Mouse (Mus musculus) liver, embryonic 12.5 days (tissue): Measurements from ENCODE around the gene Sppl3. TPM values are rescaled to one million over a fixed set of nuclear protein-coding genes. Genes with fewer than 3 reads are reported as not detected.

Experiments used
- ATAC-seq: fragments of 200-750 bp; cut with Nextera tagmentation; 2 replicates; pipeline ENCODE4 v1.8.0; 2017; ENCODE audit warnings: moderate number of reproducible peaks, mild to moderate bottlenecking, moderate library complexity
- H3K27ac ChIP-seq: fragments of 300-500 bp; sonication (generic); 2 replicates; pipeline ENCODE4 v1.5.1; 2016; ENCODE audit warnings: mild to moderate bottlenecking
- H3K27me3 ChIP-seq: fragments of 300-500 bp; sonication (generic); replicated peaks from 2 replicates; pipeline ENCODE4 v1.6.1; 2016; ENCODE audit warnings: mild to moderate bottlenecking, moderate library complexity
- H3K36me3 ChIP-seq: fragments of 300-500 bp; sonication (generic); 2 replicates; pipeline ENCODE4 v1.6.1; 2016; ENCODE audit warnings: mild to moderate bottlenecking, moderate library complexity
- H3K4me1 ChIP-seq: fragments of 300-500 bp; sonication (generic); 2 replicates; pipeline ENCODE4 v1.6.1; 2016
- H3K4me2 ChIP-seq: fragments of 300-500 bp; sonication (generic); 2 replicates; pipeline ENCODE4 v1.6.1; 2016; ENCODE audit warnings: mild to moderate bottlenecking, moderate library complexity
- H3K4me3 ChIP-seq: fragments of 300-500 bp; sonication (generic); 2 replicates; pipeline ENCODE4 v1.5.1; 2016; ENCODE audit warnings: mild to moderate bottlenecking, moderate library complexity
- H3K9ac ChIP-seq: fragments of 300-500 bp; sonication (generic); 2 replicates; pipeline ENCODE4 v1.6.1; 2016; ENCODE audit warnings: mild to moderate bottlenecking, moderate library complexity
- H3K9me3 ChIP-seq: fragments of 300-500 bp; sonication (generic); replicated peaks from 2 replicates; pipeline ENCODE4 v1.6.1; 2016; ENCODE audit warnings: mild to moderate bottlenecking, moderate library complexity
- WGBS: fragments of 180-500 bp; shearing (Covaris S2); methylation state at CpG from one replicate; pipeline ENCODE4 v1.1.7; 2016; ENCODE audit not compliant: insufficient replicate concordance; 5-methylcytosine and 5-hydroxymethylcytosine counted together
- polyA plus RNA-seq: library from polyadenylated mRNA; unstranded; fragments of >200 nt; fragmentation: Nextera tagmentation; extraction: Ambion mirVana; gene quantifications from 2 replicates; pipeline ENCODE4 v1.2.1, GENCODE M21; 2016

The Sppl3 gene
- polyA plus RNA-seq, 1 experiment from 2014 or later: 19.3 TPM

GRCm38 (mm10) chr5:115002781-115003180, 8.2 kb upstream of the Sppl3 start:
- H3K36me3 ChIP-seq: no peaks in the 10 kb centered on the region
- WGBS: 46% methylated on average over 6 of the region's 6 CpGs
- no peak overlapping the region for H3K4me3 ChIP-seq
- H3K4me1 ChIP-seq: peaks cover 12% of the 10 kb centered on the region
- no peak overlapping the region for H3K4me2 ChIP-seq
- ATAC-seq: no peak
- H3K27me3 ChIP-seq: peaks cover 33% of the 10 kb centered on the region
- no peaks in the 10 kb centered on the region for H3K9me3 ChIP-seq
- peak overlapping the region; percentile 3; the same call in 1 of the 2 replicates for H3K9ac ChIP-seq
- no peak overlapping the region for H3K27ac ChIP-seq

- Histone ChIP-seq H3K4me1 (peaks cover 17% of the 10 kb centered on the region), H3K27ac (no peak overlapping the region), H3K9ac (no peak overlapping the region), H3K36me3 (no peaks in the 10 kb centered on the region), H3K4me2 (no peak overlapping the region), H3K9me3 (no peaks in the 10 kb centered on the region), H3K4me3 (no peak overlapping the region), H3K27me3 (peaks cover 28% of the 10 kb centered on the region)
- 55% methylated on average over 13 of the region's 13 CpGs for WGBS
- ATAC-seq: no peak
These were observed 7.6 kb upstream of the Sppl3 start for GRCm38 (mm10) chr5:115003224-115003873.

- H3K27me3 ChIP-seq: peaks cover 2% of the 10 kb centered on the region; the same call in 1 of the 2 replicates
- H3K9ac ChIP-seq: 0 out of 2 replicates have a peak overlapping the region, but pooled peaks have one; percentile 19
- no peaks in the 10 kb centered on the region for H3K36me3 ChIP-seq
- ATAC-seq: no peak
- peak overlapping the region; percentile 58 for H3K27ac ChIP-seq
- no peak overlapping the region for H3K4me2 ChIP-seq
- H3K4me1 ChIP-seq: peaks cover 44% of the 10 kb centered on the region
- no peak overlapping the region for H3K4me3 ChIP-seq
- WGBS: 73% methylated on average over 5 of the region's 5 CpGs
- no peaks in the 10 kb centered on the region for H3K9me3 ChIP-seq
These were observed 3.2 kb upstream of the Sppl3 start for GRCm38 (mm10) chr5:115007768-115008167.

GRCm38 (mm10) chr5:115008307-115008706, 2.6 kb upstream of the Sppl3 start:
- Histone ChIP-seq H3K27me3 (no peaks in the 10 kb centered on the region; the same call in 1 of the 2 replicates), H3K9ac (0 out of 2 replicates have a peak overlapping the region, but pooled peaks have one; percentile 19), H3K4me1 (peaks cover 44% of the 10 kb centered on the region), H3K36me3 (no peaks in the 10 kb centered on the region), H3K4me2 (no peak overlapping the region), H3K9me3 (no peaks in the 10 kb centered on the region), H3K27ac (peak overlapping the region; percentile 58), H3K4me3 (no peak overlapping the region)
- no peak for ATAC-seq
- WGBS: 42% methylated on average over 7 of the region's 7 CpGs

DNA sequence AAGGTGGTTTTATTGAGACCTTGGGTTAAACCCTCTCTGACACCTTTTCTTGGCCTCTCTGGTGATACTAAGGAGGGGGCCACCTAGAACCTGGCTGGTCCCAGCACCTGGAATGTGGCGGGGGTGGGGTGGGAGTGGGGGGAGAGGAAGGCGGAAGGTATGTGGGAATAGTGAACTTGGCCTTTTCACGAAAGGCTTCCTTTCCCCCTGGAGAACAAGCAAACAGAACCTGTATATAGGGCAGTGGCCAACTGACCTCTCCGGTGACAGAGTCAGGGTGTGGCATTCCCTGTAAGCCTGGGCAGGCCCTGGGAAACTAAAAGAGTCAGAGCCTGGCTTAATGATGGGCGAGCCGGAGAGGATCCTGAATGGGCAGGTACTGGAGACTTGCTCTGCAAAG, 1.8 kb upstream of the Sppl3 start:
- ATAC-seq: no peak
- WGBS: 79% methylated on average over 6 of the region's 6 CpGs
- Histone ChIP-seq H3K9me3 (no peaks in the 10 kb centered on the region), H3K36me3 (peaks cover 3% of the 10 kb centered on the region; the same call in 1 of the 2 replicates), H3K4me2 (no peak overlapping the region), H3K4me3 (no peak overlapping the region), H3K4me1 (peaks cover 50% of the 10 kb centered on the region), H3K9ac (no peak overlapping the region), H3K27ac (no peak overlapping the region), H3K27me3 (no peaks in the 10 kb centered on the region; the same call in 1 of the 2 replicates)

DNA sequence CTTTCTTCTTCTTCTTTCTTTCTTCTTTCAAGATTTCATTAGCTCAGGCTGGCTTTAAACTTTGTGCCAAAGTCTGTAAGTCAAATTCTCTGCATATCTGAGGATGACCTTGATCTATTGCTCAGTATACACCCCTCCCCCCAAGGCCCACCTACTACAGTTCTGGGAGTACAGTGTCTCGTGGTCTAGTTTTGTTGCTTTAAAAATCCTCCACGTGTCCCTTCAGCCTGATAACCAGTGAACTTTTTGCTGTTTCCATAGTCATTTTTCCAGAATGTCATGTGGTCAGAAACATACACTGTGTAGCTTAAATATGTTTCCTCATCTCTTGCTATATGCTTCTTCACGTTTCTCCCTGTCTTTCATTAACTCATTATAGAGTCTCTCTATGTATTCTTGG, 976 bp upstream of the Sppl3 start:
- ATAC-seq: no peak
- Histone ChIP-seq H3K4me3 (peak overlapping the region; percentile 91), H3K27ac (peak overlapping the region; percentile 83; the same call in 1 of the 2 replicates), H3K9me3 (no peaks in the 10 kb centered on the region), H3K27me3 (no peaks in the 10 kb centered on the region), H3K9ac (peak overlapping the region; percentile 99), H3K4me1 (peaks cover 58% of the 10 kb centered on the region), H3K4me2 (peak overlapping the region; percentile 91), H3K36me3 (peaks cover 3% of the 10 kb centered on the region; the same call in 1 of the 2 replicates)
- WGBS: 30% methylated on average over 3 of the region's 3 CpGs

GRCm38 (mm10) chr5:115011217-115011518, 231 bp downstream of the Sppl3 start:
- Histone ChIP-seq H3K4me1 (peaks cover 70% of the 10 kb centered on the region), H3K27me3 (no peaks in the 10 kb centered on the region), H3K9me3 (no peaks in the 10 kb centered on the region), H3K27ac (peak overlapping the region; percentile 94), H3K36me3 (peaks cover 3% of the 10 kb centered on the region; the same call in 1 of the 2 replicates), H3K4me3 (peak overlapping the region; percentile 91), H3K9ac (peak overlapping the region; percentile 99), H3K4me2 (peak overlapping the region; percentile 87)
- peak; percentile 25; the same call in 1 of the 2 replicates for ATAC-seq
- WGBS: 1% methylated on average over 41 of the region's 57 CpGs

DNA sequence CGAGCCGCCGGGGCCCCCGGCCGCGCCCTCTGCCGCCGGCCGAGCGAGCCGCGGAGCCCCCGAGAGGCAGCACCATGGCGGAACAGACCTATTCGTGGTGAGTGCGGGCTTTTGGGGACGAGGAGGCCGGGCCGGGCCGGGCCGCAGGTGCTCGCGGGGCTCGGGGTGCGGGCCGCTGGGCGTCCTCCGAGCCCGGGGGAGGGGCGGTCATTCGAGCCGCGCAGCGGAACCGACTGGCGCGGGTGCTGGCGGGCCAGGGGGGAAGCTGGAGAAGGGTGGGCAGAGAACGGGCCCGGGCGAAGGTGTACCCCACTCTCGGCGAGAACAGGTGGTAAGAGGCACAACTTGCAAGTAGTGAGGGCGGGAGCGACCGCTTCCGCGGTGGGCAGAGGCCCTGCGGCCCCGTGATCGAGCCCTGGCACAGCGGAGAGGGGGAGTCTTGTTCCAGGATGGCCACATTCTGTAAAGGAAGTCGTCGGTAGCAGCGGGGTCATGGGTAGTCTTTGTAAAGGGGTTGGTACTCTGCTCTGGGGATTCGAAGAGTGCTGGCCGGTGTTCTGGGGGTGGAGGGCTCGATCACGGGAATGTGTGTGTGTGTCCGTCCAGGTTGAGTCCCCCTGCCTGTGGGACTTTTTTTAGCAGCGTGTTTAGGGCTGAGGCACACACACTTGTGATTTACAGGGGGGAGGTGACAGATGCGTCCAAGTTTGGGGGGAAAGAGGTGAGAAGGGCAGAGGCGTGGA, 753 bp downstream of the Sppl3 start:
- ATAC-seq: peak; percentile 22
- no peaks in the 10 kb centered on the region for H3K9me3 ChIP-seq
- peak overlapping the region; percentile 91 for H3K4me3 ChIP-seq
- peak overlapping the region; percentile 99 for H3K9ac ChIP-seq
- WGBS: 2% methylated on average over 63 of the region's 63 CpGs
- no peaks in the 10 kb centered on the region for H3K27me3 ChIP-seq
- H3K36me3 ChIP-seq: peaks cover 3% of the 10 kb centered on the region; the same call in 1 of the 2 replicates
- H3K4me2 ChIP-seq: peak overlapping the region; percentile 87
- H3K4me1 ChIP-seq: peaks cover 73% of the 10 kb centered on the region
- peak overlapping the region; percentile 94 for H3K27ac ChIP-seq

- no peaks in the 10 kb centered on the region for H3K9me3 ChIP-seq
- 63% methylated on average over 3 of the region's 3 CpGs for WGBS
- no peaks in the 10 kb centered on the region for H3K27me3 ChIP-seq
- H3K4me1 ChIP-seq: peaks cover 82% of the 10 kb centered on the region
- peak overlapping the region; percentile 87 for H3K4me2 ChIP-seq
- H3K9ac ChIP-seq: peak overlapping the region; percentile 99; the same call in 1 of the 2 replicates
- peak overlapping the region; percentile 91 for H3K4me3 ChIP-seq
- H3K36me3 ChIP-seq: peaks cover 3% of the 10 kb centered on the region; the same call in 1 of the 2 replicates
- H3K27ac ChIP-seq: peak overlapping the region; percentile 94
- no peak for ATAC-seq
These were observed 2.5 kb downstream of the Sppl3 start for GRCm38 (mm10) chr5:115013436-115013835.

GRCm38 (mm10) chr5:115014570-115014969, 3.6 kb downstream of the Sppl3 start:
- peaks cover 84% of the 10 kb centered on the region for H3K4me1 ChIP-seq
- WGBS: 23% methylated on average over 1 of the region's 1 CpGs
- no peaks in the 10 kb centered on the region for H3K9me3 ChIP-seq
- peak overlapping the region; percentile 50; the same call in 1 of the 2 replicates for H3K9ac ChIP-seq
- H3K36me3 ChIP-seq: peaks cover 5% of the 10 kb centered on the region; the same call in 1 of the 2 replicates
- no peak for ATAC-seq
- peak overlapping the region; percentile 36; the same call in 1 of the 2 replicates for H3K4me2 ChIP-seq
- H3K27me3 ChIP-seq: no peaks in the 10 kb centered on the region
- H3K4me3 ChIP-seq: no peak overlapping the region
- H3K27ac ChIP-seq: peak overlapping the region; percentile 76

DNA sequence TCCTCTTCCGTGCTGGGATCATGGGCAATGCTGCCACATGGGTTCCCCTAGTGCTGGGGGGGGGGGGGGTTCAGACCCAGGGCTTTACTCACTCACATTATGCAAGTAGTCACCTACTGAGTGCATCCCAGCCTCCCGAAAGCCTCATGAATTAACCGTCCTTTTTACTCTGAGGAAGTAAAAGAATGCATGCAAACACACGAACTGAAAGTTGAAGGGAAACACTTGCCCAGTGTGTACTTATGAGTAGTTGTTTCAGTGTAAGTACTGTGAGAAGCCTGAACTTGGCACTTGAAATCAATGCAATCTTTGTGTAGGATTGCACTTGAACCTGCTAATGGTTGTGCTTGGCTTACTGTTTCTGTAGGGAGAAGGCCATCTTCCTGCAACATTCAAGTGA, 4.2 kb downstream of the Sppl3 start:
- no peak for ATAC-seq
- H3K27me3 ChIP-seq: no peaks in the 10 kb centered on the region
- peak overlapping the region; percentile 36 for H3K4me2 ChIP-seq
- H3K27ac ChIP-seq: peak overlapping the region; percentile 20; the same call in 1 of the 2 replicates
- 53% methylated on average over 4 of the region's 4 CpGs for WGBS
- H3K4me3 ChIP-seq: no peak overlapping the region
- H3K36me3 ChIP-seq: peaks cover 6% of the 10 kb centered on the region; the same call in 1 of the 2 replicates
- H3K9ac ChIP-seq: 0 out of 2 replicates have a peak overlapping the region, but pooled peaks have one; percentile 22
- H3K9me3 ChIP-seq: no peaks in the 10 kb centered on the region
- peaks cover 84% of the 10 kb centered on the region for H3K4me1 ChIP-seq

DNA sequence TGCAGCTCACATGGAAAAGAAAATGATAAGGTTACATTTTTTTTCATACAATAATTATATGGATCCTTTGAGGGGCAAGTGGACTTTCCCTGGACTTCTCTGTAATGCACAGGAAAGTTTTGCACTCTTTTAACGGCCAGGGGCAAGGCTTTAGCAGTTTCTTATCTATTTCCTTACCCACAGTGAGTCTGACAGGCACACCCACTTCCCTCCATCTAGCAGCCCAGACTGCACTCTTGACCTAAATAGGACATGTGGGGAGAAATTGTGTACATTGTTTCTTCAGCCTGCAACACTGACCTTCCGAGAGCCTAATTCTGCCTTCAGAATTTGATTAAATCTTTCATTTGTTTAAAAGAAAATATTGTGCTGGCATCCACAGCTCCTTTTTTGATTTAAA, 7.3 kb downstream of the Sppl3 start:
- peaks cover 6% of the 10 kb centered on the region; the same call in 1 of the 2 replicates for H3K36me3 ChIP-seq
- ATAC-seq: peak; percentile 87
- peak overlapping the region; percentile 85 for H3K27ac ChIP-seq
- H3K27me3 ChIP-seq: no peaks in the 10 kb centered on the region
- WGBS: 2% methylated on average over 2 of the region's 2 CpGs
- peak overlapping the region; percentile 66 for H3K4me2 ChIP-seq
- peaks cover 85% of the 10 kb centered on the region for H3K4me1 ChIP-seq
- no peaks in the 10 kb centered on the region for H3K9me3 ChIP-seq
- H3K9ac ChIP-seq: peak overlapping the region; percentile 60
- peak overlapping the region; percentile 29; the same call in 1 of the 2 replicates for H3K4me3 ChIP-seq
